Mouse (Mus musculus): ENCODE data around the gene 4833423E24Rik.

The 4833423E24Rik gene

GRCm38 (mm10) chr2:85518879-85519278 is at the start of gene 4833423E24Rik:
TSS of gene 4833423E24Rik (minus strand) at chr2:85519024.
- no peak for DNase-seq (ENCODE audit: low spot score in 2 of 2)

GRCm38 (mm10) chr2:85561187-85561586 is 42.4 kb upstream of the 4833423E24Rik start:
- DNase-seq (ENCODE audit: low spot score in 2 of 2) = no peak

GRCm38 (mm10) chr2:85560226-85560625 is 41.4 kb upstream of the 4833423E24Rik start:
- no peak for DNase-seq (ENCODE audit: low spot score in 2 of 2)

GRCm38 (mm10) chr2:85554806-85555205 is 36.0 kb upstream of the 4833423E24Rik start:
- DNase-seq (ENCODE audit: low spot score in 2 of 2) = no peak

GRCm38 (mm10) chr2:85533934-85534333 is 15.1 kb upstream of the 4833423E24Rik start:
- DNase-seq (ENCODE audit: low spot score in 2 of 2) = no peak

- DNase-seq (ENCODE audit: low spot score in 2 of 2) = no peak
Measured at GRCm38 (mm10) chr2:85532082-85532778, 13.4 kb upstream of the 4833423E24Rik start.

GRCm38 (mm10) chr2:85522859-85523489 is 4.2 kb upstream of the 4833423E24Rik start:
- DNase-seq (ENCODE audit: low spot score in 2 of 2) = no peak

GRCm38 (mm10) chr2:85518292-85518691 is 532 bp downstream of the 4833423E24Rik start:
- DNase-seq (ENCODE audit: low spot score in 2 of 2) = no peak

- no peak for DNase-seq (ENCODE audit: low spot score in 2 of 2)
Measured at GRCm38 (mm10) chr2:85510376-85510775, 8.4 kb downstream of the 4833423E24Rik start.

GRCm38 (mm10) chr2:85490396-85490795 is 28.4 kb downstream of the 4833423E24Rik start:
- DNase-seq (ENCODE audit: low spot score in 2 of 2) = no peak

- no peak for DNase-seq (ENCODE audit: low spot score in 2 of 2)
Measured at GRCm38 (mm10) chr2:85466801-85467325, 52.0 kb downstream of the 4833423E24Rik start.

GRCm38 (mm10) chr2:85443539-85443938 is 75.3 kb downstream of the 4833423E24Rik start, which contains the start of gene Olfr995:
TSS of gene Olfr995 (minus strand) at chr2:85443639.
- no peak for DNase-seq (ENCODE audit: low spot score in 2 of 2)

- DNase-seq (ENCODE audit: low spot score in 2 of 2) = no peak
Measured at GRCm38 (mm10) chr2:85442546-85442945, 76.3 kb downstream of the 4833423E24Rik start.

GRCm38 (mm10) chr2:85436351-85436750 is 82.5 kb downstream of the 4833423E24Rik start, which contains the start of gene Olfr994:
TSS of gene Olfr994 (minus strand) at chr2:85436451.
- DNase-seq (ENCODE audit: low spot score in 2 of 2) = no peak
